Mouse (Mus musculus): ENCODE results near the gene Clptm1.
A peak's percentile ranks its signal among the peaks of the same experiment; 100 is the strongest.

The Clptm1 gene

DNA sequence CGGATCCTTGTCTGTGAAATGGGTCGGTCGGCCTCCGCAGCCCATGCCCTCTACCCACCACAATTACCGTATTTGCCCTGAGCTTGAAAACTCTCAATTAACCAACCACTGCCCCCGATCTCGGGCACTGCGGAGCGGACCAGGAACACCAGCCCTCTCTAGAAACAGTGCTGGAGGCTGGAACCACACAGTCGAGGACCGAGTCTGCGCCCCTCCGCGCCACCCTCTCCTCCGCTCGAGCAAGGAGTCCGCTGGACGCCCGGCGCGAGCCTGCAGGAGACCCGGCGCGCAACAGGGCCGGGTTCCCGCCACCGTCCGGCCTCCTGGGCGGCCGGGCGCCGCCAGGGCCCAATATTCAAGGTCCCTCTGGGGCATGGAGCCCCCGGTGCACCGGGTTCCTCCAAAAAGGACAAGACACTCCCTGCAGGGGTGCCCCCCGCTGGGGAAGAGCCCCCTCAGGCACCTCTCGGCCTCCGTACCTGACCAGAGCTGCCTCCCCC is 328 bp downstream of the Clptm1 start:
- no peak for DNase-seq (ENCODE audit: low spot score)

DNA sequence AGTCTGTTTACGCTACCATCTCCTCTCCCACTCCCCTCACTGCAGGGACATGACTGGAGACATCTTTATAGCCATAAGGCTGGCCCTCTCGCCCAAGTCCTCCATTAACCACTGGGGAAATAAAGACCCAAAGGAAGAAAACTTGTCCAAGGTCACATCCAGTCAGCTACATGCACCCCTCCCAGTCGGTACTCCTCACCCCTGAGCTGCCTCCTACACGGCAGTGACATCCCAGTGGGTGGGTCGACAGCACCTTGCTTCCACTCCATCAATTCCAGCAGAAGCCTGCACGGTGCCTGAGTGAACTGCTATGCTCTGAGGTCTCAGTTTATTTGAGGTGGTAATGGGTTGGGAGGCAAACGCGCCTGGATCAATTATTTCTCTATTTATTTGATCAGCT is 893 bp downstream of the Clptm1 start:
- DNase-seq (ENCODE audit: low spot score), result no peak

DNA sequence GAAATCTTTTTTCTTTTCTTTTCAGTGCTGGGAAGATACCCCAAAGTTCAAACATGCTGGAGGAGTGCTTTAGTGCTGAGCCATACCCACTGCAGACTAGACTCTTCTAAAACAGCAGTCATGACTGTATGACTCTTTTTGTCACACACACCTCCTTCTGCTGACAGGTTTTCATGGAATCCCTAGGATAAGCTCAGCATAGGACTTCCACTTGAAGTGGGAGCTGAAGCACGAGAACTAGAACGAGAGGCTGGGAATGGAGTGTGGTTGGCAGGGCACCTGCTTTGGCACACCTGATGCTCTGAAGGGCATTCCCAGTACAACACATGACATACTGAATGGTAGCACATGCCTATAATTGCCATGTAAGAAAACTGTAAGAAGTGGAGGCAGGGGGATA is 12.2 kb downstream of the Clptm1 start:
- no peak for DNase-seq (ENCODE audit: low spot score)

DNA sequence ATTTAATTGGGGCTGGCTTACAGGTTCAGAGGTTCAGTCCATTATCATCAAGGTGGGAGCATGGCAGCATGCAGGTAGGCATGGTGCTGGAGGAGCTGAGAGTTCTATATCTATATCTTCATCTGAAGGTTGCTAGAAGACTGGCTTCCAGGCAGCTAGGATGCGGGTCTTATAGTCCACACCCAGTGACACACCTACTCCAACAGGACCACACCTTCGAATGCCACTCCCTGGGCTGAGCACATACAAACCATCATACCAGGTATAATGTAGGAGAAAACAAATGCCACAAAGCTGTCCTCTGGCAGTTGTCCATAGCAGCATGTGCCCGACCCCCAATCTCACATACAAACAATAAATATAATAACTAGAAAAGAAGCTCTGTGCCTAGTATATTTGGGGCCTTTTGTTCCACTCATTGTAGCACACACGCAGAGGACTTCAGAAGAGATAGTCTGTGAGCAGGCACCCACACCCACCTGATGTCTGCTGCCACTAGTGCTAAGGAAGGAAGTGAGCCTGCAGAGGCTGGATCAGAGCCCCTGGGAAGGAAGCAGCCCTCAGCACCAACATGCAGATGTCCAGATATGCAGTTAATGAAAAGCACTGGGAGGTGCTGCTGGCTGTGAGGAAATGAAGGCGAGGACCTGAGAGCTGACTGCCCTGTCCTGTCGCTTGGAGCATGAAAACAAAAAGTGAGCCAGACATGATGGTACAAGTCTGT is 13.6 kb downstream of the Clptm1 start:
- no peak for DNase-seq (ENCODE audit: low spot score)

DNA sequence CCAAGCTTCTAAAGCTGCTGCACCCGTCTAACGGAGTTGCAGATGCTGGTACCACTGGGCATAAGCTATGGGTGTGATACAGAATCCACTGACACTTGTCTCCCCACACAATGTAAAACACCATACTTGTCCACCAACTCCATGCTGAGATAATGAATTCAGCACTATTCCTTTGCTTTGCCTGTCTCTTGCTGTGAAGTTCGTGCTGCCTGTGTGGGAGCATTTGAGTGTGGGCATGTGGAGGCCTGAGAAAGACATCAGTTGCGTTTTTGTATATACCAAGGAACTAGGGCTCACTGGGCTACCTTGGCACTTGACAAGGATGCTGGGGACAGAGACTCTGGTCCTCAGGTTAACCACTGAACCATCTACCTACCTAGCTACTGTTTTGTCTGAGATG is 23.6 kb downstream of the Clptm1 start:
- no peak for DNase-seq (ENCODE audit: low spot score)

DNA sequence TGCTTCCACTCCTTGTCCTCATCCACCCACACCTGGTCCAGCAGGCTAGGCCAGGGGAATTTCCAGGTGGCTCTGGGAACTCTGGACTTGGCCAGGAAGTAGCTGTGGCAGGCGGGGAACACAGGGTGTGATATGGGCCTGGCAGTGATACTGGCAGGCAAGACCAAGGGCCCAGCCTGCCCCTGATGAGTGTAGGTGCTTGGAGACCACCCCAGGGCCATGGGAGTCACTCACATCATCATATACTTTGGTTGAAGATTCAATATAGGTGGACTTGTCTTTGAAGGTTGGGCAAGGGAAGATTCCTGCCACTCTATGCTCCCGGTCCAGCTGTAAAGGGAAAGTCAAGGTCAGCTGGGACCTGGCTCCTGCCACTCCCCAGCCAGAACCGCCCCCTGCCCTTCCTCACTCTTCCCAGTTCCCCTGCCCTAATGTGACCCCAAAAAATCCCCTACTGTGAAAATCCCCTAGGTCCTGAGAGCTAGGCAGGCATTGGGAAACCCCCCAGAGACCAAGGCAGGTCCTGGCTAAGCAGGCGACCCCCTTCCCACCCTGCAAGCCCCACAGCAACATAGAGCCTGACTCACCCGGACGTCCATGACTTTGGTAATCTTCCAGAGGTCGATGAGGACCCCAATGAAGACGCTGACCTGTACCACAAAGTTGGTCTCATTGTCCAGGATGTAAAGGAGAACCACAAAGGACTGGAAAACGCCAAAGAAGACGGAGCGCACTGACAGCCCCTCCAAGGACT is 29.6 kb downstream of the Clptm1 start:
- no peak for DNase-seq (ENCODE audit: low spot score)

DNA sequence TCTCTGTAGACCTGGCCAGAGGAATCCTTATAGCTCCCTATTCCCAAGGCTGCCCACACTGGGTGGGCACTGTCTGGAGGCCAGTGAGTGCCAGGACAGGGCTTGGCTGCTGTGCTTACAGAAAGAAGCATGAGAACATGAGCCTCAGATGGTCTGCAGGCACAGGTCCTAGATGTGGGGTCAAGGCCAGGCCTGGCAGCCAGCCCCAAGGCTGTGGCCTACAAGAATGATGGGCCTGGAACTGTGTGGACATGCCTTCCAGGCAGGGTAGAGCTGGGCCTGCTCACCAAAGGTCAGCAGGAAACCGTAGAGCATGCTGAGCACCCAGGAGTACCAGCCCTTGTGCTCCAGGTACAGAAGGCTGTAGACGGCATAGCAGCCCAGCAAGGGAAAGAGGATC is 30.2 kb downstream of the Clptm1 start:
- DNase-seq (ENCODE audit: low spot score), result no peak

DNA sequence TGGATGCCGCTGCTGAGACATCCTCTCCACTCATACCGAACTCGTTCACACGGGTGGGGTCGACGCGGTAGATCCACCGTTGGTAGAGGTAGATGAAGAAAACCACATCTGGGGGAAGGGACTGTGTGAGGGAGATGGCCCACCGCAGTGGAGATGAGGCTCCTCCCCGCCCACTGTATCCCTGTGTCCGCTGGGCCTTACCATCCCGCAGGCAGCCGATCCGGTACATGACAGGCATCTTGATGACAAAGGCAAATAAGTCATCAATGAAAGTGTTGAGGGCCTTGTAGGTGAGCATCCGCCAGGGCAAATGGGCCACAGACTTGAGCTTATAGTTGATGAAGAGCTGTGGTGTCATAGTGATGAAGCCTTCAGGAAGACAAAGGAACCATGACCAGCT is 31.0 kb downstream of the Clptm1 start:
- no peak for DNase-seq (ENCODE audit: low spot score)

DNA sequence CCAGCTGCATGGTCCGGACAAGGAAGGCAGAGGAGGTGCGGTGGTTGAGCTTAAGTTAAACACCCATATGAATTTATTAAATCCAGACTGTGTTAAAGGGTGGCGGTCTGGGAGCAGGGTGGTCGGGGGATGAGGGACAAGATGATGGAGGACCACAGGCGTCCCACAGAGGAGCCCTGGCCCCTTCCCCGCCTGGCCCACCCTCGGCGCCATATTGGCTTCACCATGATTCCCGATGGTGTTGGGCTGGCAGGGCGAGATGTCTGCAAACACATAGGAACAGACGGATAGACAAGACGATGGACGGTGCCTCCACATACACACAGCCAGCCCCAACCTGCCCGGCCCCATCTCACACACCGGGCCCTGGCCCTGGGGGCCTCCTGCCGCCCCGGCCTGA is 31.6 kb downstream of the Clptm1 start:
- DNase-seq (ENCODE audit: low spot score), result no peak

DNA sequence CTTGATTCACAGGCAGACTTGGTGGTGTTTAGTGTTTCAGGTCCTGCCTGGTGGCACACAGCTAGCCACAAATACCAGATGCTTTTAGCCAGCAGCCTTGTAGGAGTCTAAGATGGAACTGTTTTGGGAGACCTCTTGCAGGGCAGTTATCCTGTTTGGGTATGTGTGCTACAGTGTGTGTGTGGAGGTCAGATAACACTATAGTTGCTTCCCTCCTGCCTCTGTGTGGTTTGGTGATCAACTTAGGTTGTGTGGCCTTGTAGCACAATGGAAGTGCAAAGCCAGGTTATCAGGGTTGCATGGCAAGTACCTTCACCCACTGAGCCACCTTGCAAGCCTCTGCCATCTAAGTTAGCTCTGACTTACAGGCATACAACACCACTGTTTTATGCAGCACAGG is 32.1 kb downstream of the Clptm1 start:
- DNase-seq (ENCODE audit: low spot score), result no peak

DNA sequence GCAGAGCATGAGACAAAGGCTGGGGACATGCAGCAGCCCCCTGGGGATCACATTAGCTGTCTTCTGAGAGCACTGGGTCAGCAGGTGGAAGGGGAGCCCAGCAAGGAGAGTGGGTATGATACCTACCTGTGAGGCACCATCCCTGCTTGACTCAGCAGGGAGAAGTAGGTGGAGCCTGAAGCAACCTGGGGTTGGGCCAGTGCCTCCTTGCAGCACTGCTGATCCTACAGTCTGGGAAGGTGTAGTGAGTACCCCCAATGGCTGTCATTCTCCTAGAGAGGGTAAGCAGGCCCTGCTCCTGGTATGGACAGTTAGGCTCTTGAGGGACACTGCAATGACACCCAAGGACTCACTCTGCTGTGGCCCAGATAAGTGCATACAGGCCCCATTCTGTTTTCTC is 32.6 kb downstream of the Clptm1 start:
- no peak for DNase-seq (ENCODE audit: low spot score)

DNA sequence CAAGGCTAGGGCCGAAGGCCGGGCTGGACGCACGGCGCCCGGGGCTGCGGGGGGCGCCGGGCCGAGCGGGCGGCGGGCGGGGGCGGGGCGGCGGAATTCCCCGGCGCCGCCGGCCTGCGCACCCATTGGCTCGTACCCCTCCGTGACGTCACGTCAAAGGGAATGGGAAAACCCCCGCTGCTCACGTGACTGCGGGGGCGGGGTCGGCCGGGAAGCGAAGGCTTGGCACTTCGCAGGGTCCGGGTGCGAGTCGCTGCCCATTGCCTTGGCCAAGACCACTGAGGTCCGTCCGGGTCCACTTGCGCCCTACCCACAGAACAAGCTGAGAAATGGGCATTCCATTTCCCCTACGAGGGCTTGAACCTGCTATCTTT is 35.5 kb downstream of the Clptm1 start, which contains the start of gene Relb:
Relb (minus strand) TSS at position 78 of the 374 bp plus-strand sequence.
- peak; percentile 96 for DNase-seq (ENCODE audit: low spot score)

DNA sequence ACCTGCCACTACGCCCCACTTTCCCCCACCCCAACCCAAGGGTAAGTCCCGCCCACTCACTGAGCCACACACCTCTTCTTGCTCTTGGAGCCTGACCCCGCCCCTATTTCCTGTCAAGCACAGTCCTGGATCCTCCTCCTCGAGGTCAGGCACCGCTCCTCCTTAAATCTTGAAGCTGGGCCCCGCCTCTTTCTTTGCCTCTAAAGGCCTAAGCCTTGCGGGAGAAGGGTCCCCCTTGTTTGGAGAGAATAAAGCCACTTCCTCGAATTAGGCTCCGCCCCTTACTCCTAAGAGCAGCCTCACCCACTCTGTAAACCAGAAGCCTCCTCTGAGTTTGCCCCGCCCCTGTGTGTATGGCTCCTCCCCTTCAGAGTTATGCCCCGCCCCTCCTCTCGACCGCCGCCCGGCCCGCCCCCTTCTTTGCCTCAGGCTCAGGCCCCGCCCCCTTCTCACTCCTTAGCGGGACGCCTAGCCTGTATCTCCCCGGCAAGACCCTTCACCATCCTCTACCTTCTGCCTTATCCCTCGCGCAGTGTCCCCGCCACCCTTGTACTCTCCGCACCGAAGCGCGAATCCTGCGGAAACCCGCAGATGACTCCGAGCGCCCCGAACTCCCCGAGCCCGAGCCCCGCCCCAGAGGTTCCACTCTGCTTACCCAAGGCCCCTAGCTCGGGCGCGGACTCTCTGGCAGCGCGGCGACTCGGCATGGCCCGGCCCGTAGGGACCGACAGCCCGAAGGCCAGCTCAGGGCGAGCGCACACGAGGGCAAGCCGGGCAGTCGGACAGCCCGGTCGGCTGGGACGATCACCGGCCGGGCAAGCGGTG is 36.1 kb downstream of the Clptm1 start:
- peak; percentile 92 for DNase-seq (ENCODE audit: low spot score)

DNA sequence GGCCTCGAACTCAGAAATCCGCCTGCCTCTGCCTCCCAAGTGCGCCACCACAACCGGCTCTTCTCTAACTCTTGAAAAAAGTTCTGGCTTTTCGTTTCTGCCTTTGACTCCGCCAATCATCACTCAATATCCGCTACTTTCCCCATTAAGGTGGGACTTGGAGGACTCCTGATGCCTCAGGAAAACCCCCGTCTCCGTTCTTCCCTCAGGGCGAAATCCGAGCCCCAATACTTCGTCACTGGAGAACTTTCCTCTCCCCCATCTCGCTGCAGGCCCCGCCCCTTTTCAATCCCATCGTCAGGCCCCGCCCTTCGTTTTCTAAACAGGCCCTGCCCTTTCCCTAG is 36.7 kb downstream of the Clptm1 start:
- DNase-seq (ENCODE audit: low spot score), result no peak

DNA sequence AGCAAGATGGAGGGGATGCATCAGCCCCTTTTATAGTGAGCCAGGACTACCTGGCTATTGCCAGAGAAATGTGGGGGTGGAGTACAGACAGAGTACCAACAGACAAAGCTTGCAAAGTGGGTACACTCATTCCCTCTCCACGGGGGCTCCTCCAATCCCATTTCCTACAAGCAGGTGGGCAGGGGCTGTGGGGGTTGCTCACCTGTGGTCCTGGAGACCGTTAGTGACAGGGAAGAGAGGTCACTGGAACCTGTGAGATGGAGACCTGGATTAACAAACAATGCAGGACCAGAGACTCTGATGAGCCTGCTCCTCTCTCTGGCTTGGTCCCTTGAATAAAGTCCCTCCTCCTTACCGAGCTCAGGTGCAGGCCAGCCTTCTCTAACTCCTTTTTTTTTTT is 37.1 kb downstream of the Clptm1 start:
- DNase-seq (ENCODE audit: low spot score), result no peak

DNA sequence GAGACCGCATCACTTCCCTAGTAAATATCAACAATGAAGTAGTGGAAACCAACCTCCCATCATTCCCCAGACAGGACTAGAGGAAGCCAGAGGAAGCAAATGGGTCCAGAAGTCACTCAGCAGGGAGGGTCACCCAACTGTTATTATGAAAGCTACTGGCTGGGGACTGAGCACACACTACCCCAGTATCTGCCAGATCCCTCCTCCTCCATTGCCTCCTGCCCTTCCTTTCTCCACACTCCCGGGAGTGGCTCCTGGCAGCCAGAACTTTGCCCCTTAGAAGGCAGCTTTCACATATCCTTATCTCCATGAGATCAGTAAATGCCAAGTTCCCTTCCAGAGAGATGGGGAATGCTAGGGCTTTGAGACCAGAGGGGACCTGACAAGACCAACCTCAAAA is 41.4 kb downstream of the Clptm1 start:
- DNase-seq (ENCODE audit: low spot score), result no peak

DNA sequence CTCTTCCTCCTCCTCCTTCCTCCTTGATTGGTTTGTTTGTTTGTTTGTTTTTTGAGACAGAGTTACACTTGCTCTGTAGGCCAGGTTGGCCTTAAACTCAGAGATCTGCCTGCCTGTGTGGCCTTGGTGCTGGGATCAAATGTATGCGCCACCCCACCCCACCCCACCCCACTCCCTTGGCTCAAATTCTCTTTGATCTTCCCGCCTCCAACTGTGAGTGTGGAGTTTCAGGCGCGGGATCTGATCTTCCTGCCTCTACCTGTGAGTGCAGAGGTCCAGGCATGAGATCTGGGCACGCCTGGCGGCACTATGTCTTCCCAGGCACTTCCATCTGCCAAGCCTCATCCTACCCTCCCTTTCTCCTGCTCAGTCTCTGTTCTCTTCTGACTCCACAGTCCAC is 42.6 kb downstream of the Clptm1 start:
- no peak for DNase-seq (ENCODE audit: low spot score)

DNA sequence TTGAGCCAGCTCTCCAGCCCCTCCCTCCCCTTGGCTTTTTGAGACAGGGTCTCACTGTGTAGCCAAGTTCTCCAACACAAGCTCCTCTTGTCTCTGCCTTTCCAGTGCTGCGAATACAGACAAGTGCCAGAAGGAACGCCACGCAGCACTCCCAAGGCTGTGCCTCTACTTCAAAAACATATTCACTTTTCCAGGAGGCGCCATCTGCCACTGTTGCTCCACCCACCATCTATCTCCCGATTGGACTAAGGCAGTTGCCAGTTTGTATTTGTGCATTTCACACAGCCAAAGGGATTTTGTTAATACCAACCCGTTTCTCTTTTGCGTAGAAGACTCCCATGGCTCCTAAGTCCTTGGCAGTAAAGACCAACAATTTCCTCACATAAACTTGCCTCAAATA is 44.0 kb downstream of the Clptm1 start:
- no peak for DNase-seq (ENCODE audit: low spot score)

DNA sequence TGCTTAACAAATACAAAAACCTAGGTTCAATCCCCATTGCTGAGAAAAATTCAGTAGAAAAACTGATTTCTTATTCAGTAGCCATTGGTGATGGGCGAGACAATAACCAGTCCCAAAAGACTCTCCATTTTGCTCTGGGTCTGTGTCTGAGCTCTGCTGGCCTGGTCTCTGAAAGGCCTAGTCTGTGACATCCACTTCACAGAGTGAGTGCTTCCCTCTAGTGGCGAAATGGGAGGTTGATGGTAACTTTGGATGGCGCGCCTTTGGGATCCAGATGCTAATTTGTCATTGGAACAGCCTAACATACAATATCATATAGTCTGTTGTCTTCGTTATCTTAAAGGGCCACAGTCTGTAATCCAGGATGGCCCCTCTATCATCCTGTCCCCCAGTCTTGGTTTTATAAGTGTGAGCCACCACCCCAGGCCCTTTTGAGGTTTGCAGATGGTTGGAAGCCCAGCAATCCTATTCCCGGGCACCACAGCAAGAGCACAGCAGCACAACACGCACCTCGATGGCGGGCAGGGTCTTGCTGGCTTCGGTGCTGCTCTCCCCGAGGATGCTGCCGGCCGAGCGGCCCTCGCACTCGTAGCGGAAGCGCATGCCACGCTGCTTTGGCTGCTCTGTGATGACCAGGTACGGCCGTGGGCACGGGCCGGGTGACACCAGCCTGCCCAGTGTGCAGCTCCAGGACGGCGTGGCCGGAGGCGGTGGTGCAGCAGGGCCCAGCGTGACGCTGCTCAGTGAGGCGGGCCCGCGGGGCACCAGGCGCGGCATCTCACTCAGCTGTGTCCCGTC is 45.6 kb downstream of the Clptm1 start:
- peak; percentile 95 for DNase-seq (ENCODE audit: low spot score)

DNA sequence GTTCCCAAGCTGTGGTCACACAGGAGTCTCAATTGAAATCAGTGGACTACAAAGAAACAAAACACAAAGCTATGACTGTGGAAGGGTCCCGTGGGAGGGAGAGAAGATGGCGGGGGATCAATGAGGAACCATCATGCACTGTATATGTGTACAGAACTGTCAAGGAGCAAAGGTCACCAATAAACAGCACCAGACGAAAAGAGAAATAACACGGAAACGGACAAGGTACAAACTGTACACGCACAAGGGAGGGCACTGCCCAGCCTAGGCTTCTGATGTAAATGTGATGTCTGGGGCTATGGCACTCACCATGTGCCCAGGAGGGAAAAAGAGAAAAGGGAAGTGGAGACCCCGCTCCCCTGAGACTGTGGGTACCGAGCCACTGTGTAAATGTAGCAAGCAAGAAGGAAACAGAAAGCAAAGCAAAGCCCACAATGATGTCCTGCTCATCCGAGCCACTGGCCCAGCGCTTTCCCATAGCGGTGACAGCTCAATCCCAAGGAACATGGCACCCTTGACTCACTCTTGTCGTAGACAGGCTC is 49.7 kb downstream of the Clptm1 start:
- no peak for DNase-seq (ENCODE audit: low spot score)

DNA sequence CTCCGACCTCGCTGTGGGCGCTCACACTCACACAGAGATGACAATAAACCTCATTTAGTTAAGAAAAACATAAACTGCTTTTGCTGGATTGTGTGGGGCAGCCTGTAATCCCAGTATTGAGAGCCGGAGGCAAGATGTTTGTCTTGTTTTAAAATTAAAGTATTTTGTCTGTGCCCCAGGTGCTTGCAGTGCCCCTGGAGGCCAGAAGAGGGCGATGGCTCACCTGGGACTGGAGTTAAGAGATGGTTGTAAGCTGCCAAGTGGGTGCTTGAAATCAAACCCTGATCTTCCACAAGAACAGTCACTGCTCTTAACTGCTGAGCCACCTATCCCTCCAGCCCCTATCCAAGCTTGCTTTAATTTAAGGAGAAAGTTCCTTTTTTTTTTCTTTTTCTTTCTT is 53.9 kb downstream of the Clptm1 start:
- no peak for DNase-seq (ENCODE audit: low spot score)
